Mouse (Mus musculus): Measurements from ENCODE around the gene Klk4.

The Klk4 gene

DNA sequence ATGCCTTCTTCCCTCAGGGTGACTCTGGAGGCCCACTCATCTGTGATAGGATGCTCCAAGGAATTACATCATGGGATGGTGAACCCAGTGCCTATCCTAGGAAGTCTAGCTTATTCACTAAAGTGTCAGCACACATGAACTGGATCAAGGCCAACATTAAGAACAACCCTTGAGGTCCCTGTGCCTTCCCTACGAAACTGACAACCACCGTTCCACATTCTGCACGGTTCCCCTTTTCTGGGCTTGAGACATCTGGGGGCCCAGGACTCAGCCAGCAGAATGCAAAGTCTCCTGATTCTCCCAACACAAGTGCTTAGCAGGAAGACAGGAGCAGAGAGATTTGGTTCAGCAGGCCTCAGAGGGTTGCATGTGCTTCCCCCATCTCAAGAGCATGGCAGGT is 39.6 kb downstream of the Klk4 start:
- no peak for DNase-seq

DNA sequence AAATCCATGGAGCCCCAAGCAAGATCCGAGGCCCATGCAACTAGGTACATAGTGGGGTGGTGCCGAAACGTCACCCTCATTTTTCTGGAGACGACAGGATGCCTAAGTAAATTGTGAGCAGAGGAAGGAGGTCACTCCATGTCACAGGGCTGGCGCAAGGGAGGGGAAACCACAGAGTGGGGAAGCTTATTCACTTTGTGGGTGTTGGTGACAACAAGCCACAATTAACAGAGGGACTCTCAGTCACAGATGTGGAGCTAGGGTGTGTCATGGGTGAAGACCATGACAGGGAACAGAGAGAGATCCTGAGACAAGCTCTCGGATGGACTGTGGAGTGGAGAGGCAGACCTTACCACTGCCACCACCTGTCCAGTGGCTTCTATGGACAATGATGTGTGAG is 40.1 kb downstream of the Klk4 start:
- no peak for DNase-seq

DNA sequence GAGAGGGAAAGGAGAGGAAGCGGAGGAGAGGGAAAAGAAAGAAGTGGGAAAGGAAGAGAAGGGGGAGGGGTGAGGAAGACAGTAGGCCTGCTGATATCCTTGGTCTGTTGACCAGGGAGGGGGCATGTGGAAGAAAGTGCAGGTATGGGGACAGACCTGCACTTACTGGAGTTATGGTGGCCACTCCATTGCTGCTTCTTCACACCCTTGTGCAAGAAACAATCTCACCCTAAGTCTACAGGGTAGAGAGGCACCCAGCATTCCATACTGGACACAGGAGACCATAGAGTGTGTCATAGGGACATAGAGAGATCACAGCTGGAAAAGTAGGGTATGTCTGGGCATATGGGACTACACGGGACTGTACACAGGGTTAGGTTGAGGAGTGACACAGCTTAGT is 41.0 kb downstream of the Klk4 start:
- DNase-seq: no peak

DNA sequence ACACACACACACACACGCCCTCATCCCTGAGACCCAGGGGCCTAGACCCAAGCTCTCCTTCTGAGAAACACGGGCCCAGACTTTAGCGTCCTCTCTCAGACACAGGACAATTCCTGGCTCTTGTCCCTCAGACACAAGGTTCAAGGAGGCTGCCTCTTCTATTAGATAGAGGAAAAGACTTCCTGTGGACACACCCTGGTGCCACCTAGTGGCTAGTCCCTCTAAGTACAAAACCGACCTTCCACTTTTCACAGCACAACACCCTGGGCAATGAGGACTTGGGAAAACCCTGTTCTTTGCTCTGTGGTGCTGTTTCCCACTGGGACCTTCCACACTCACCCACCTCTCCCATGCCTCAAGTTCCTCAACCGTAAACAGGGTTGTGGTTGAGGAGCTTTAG is 45.0 kb downstream of the Klk4 start:
- peak; percentile 36 for DNase-seq

DNA sequence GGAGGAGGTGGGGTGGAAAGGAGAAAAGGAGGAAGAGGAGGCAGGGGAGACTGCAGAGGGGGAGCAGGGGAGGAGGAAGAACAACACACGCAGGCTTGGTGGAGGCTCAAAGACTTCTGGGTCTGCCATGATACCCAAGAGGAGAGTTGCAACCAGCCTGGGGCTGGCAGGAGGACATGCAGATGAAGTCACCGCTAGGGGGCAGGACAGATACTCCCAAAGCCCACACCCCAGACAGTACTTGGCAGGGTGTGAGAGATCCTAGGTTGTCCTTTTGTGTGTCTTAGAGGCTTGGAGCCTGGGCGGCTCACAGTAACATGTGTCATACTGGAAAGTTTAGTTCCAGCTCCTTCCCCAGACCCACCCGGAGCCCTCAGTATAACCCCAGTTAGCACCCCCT is 47.6 kb downstream of the Klk4 start:
- DNase-seq: peak; percentile 45

DNA sequence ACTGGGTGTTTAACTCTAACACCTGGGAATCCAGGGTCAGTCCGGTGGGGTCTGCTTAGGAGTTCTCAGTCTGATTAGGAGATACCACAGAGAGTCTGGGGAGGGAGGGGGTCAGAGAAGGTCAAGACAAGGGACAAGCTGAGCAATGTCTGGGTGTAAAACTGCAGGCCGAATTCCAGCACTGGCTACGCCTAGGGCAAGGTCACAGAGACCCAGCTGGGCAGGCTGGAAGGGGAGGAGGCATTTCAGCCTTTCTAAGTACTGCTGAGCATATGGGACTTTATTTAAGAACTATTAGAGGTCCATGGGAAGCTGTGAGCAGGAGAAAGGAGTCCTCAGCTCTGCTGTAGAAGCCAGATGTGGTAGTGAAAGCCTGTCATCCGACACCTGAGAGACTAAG is 51.4 kb downstream of the Klk4 start:
- no peak for DNase-seq

DNA sequence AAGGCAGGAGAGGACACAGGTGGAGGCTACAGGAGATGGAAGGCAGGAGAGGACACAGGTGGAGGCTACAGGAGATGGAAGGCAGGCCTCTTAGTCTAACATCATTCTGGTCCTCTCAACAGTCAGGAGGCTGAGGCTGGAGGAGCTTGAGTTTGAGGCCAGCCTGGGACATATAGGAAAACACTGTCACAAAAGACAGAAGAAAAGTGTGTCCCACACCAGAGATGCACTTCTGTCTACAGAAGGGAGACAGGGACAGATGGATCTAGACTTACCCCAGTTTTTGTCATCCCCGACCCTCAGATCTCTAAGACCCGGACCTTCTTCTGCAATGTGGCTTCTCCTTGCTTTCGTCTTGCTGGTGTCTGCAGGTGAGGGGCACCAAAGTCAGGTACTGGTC is 52.5 kb downstream of the Klk4 start, which contains the start of gene Klk15:
TSS of gene Klk15 (plus strand) at position 301 of the 400 bp plus-strand sequence.
- DNase-seq: no peak

DNA sequence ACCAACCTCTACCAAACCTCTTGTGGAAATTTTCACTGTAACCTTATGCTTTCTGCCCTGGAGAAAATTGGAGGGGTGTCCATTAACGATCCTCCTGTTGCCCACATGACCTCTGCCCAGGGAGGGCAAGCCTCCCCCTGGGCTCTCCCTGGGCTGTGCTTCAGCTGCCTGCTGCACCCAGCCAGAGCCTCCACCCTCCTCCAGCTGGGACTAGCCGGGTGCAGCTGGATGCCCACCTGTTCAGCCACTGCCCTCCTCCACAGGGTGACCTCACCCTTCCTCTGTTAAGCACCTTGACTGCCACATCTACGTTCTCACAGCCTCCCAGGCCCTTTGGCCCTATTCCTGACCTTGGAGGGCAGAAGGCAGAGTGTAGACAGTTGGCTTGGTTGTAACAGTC is 53.8 kb downstream of the Klk4 start:
- DNase-seq: no peak
